Mouse (Mus musculus): ENCODE results near the gene Nrde2.

Nrde2 gene

DNA sequence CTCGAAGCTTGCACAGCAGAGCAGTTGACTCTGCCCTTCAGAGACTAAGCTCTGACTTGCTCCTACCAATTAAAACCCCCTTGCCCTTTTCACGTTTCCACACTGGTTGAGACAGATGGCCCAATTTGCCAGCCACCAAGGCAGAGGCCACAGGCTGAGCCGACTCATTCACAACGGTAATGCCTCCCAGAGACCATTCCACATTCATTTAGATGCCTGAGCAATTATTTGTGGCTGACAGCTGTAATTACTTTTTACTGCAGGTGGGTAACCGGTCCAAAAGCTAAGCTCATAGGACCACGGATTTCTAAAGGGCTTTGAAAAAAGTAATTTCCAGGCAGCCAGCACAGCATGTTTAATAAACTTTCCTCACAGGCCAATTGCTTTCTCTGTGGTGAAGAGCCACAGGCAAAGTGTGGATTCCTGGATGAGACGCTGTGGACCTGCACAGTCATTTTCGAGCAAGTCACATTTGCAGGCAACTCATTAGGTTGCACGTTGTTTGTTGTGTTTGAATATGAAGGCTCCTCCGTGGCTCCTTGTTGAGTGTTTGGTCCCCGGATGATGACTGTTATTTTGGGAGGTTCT is 17.1 kb upstream of the Nrde2 start:
- no peak for DNase-seq

DNA sequence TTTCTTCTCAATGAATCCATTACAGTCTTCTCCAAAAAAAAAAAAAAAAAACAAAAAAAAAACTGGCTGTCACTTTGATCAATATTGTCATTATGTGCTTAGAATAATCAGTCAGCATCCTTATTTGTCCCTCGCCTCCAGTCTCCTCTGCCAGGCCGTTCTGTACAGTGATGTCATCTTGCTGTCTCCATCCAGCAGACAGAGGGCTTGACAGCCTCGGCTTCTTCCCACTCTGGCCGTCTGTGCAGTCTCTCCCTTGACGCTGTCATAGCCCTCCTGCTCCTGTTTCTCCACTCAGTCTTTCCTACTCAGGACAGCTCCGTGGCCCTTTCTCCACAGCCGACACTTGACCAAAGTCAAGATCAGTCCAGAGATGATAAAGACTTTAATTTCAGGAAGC is 13.0 kb upstream of the Nrde2 start:
- DNase-seq, result no peak

DNA sequence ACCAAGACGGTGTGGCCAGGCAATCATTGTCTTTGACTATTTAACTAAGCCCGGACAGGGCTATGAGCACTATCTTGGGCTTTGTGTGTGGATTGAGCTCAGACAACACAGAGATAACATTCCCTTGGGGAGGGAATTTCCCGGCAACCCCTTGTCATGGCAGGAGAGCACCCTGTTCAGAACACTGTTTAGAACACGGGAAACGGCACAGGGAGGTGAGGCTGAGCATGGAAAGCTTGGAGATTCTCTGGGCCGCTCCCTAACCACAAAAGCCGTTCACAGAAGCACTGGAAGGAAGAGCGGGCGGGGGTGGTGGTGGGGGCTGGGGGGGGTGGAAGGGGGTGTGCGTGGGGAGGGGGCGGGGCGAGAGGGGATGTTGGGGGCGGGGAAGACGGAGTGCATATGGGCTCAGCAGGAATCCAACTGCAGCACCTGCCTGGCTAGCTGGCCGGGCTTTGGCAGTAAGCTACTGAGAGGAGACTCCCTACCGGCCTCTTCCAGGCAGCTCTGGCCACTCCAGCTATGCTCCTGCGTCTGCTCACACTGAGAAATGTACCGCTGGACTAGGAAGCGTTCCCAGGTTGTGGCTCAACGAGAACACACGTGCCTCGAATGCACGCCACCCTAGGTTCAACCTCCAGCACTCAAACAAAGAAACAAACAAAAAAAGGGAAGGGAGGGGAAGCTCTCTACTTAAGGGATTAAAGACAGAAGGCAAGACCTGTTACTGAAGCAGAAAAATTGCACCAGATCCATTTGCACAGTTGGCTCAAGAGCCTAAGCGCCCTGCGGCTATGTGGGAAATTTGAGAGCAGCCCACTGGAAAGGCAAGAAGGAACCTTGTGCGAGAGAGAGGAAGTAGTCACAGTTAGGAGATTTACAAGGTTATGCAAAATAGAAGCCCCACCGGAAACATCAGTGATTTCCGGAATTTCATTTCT is 8.7 kb upstream of the Nrde2 start:
- DNase-seq, result peak; percentile 26

DNA sequence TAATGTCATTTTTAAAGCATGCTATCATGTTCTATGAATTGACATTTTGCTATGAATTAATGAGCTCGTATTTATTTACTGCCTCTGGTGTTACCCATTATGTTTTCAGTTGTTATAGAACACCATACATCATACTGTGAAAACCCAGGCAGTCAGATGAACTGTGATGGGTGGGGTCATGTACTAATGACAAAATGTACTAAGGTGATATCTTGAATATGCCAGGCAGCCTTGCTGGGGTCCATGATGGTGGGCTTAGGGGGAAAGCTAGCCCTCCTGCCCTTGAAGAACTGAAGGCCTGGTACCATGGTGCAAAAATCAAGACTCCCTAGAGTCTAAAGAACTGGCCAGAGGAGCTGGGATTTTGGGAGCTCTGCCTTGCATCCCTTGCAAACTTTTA is 8.0 kb upstream of the Nrde2 start:
- DNase-seq, result no peak

DNA sequence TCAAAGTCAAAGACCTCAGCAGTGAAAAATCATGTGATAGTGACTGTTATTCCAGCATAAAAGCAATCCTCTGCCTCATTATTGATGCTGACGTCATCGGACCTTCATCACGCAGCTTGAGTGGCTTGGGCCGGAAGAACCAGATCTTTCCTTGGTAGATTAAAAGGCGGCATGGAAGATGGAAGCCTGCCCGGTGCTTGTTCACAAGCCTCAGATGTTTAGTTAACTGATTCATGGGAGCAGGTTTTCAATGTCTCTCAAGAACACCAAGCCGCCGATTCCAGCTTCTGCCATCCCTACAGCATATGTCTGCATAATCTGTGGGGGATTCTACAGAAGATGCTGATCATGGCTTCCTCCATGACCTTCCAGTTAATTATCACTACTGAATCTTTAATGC is 7.5 kb upstream of the Nrde2 start:
- no peak for DNase-seq

DNA sequence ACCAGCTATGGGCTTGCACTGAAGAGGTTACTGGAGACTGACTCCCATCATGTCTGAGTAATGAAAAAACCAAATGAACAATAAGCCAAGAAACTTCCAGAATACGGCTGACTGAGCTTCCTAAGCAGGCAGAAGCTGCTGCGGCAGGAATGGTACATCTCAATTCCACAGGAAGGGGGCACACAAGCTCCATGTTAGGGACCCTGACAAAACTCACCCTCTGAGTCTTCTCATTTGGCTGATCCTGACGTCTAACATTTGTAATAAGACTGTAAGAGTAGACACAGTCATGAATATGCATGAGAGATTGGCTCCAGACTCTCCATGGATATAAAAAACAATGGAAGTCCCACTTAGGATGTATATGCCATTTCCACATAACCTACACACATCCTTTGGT is 6.7 kb upstream of the Nrde2 start:
- DNase-seq, result peak; percentile 56

DNA sequence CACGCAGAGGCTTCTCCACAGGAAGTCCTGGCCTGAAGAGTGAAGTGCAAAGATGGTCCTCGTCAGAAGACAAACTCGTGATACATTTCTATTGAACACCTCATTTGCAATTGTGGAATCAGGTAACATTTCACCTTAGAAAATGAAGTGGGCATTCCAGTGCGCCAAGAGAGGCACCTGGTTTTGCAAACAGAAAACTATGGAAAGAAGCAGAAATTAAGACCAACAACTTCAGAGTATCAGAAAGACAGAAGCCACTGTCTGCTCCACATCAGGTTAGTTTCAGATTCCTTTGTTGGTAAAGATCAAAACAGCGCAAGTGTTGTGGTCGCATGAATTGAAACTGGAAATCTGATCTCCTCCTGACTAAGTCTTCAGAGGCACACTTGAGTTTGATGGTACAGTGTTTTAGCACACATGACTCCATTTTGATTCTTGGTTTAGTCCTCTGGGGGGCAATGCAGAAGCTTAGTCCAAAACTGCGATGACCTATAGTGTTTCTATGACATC is 5.6 kb upstream of the Nrde2 start:
- DNase-seq, result no peak

DNA sequence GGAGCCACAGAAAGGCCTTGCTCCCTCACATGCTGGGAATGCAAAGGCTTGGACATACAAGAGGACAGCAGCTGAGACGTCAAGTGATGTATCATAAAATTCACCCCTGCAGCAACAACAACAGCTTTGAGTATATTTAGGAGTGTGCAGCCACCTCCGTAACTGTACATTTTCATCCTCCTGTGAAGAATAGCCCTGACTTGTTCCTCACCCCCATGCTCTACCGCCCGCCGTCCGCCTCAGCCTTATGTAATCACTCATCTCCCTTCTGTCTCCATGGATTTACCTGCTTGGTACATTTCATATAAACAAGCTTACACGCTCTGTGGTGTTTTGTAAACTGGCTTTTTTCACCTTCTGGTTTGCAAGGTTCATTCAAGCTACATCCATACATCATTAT is 7.0 kb downstream of the Nrde2 start:
- DNase-seq, result no peak

DNA sequence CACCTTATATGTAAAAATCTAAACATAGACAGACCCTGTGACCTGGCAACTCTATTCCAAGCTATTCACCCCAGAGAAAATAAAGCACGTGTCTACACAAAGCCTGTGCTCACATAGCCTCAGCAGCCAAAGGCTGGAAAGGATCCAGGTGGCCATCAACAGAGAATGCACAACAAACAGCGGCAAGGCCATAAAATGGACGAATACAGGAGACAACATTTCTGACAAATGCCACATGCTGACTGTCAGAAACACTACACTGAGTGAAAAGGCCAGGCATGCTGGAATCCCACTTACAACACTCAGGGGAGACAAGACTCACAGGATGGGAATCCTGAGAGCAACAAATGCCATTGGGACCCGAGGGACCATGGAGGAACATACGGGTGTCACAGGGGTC is 15.2 kb downstream of the Nrde2 start:
- DNase-seq, result peak; percentile 48

DNA sequence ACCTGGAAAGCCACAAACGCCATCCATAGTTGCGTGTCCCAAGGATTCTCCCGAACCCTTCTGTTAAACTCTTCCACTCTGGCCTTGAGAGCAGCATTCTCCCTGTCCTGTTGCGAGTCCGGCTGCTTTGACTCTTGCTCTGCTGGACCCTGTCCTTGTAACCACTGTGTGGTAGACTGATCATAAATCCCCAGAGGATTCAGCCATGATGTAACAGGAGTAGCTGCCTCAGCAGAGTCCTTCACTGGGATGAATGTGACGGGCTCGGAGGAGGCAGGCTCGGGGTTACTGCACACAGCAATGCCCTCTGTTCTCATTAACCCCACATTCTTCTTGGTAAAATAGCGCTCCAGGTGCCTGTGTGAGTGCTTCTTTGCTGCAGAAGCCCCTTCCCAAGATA is 15.7 kb downstream of the Nrde2 start:
- no peak for DNase-seq

DNA sequence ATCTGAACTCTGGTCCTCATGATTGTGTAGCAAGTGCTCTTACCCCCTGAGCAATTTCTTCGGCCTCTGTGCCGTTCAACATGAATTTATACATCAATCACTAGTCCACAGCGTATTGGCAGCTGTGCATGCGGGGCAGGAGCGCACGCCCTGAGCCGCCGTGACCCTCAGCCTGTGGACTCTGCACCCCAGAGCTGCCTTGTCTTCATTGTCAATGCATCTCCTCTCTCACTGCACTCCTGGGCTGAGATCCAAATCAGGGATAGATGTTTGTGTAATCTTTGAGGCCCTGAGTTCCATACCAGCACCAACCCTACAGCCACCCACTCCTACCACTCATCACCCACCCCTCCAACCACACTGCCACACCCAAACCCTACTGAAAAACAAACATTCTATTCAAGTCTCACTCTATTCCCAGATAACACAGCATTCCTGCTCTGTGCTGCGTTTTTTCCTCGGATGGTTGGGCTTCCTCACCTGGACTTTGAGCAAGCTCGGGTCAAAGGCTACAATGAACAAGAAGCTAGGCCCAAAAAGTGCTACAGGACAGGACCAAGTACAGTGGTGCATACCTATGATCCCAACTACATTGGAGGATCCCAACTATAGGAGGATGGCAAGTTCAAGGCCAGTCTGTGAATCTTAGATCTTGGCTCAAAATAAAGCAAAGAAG is 16.5 kb downstream of the Nrde2 start:
- no peak for DNase-seq

DNA sequence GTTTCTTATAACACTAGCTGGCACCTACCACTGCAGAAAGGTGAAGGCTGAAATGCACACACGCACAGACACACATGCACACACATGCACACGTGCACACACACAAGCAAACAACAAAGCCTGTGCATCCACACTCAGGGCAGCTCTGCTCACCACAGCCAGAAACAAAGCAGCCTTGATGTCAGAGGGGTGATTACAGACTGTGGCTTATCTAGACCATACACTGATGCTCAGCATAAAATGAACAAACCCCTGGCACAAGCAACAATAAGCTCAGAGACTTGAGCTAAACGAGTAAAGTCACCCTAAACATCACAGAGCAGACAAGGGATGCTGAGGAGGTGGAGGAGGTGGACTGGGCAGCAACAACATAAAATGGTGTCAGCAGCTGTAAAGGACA is 24.3 kb downstream of the Nrde2 start:
- no peak for DNase-seq

DNA sequence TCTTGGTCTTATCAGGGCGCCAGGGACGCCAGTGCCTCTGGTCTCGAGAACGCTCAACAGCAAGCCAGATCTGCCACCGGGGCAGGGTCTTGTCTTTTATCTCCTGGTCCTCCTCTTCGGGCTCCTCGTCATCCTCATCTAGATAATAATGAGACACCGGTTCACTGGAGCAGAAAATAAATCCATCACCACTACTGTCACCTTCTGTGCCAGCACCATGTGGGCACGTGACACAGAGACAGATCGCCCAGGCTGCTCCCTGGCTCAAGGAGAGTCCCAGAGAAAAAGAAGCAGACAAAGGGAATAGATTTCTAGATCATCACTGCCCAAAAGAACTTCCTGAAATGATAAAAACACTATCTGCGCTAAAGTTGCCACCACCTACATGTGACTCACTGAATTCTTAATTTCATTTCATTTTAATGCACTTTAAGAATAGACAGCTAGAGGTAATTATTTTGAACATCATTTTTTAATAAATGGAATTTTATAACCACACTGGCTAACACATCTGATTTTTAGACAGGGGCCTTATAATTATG is 25.0 kb downstream of the Nrde2 start:
- no peak for DNase-seq

DNA sequence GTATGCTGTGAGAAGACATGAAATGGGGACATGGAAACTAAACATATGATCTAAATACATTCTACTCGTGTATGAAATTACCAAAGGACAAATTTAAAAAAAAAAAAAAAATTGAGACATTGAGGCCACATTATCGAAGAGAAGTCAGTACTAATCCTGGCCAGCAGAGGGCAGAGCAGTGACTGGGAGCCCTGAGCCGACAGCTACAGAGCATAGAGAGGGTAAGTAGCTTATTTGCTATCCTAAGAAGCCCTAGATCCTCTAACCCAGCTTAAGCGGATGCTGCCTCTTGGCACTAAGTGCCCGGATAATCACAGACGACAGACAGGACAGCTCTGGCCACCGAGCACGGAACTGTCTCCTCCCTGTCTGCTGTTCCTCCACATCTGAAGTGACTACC is 27.8 kb downstream of the Nrde2 start:
- peak; percentile 83 for DNase-seq

DNA sequence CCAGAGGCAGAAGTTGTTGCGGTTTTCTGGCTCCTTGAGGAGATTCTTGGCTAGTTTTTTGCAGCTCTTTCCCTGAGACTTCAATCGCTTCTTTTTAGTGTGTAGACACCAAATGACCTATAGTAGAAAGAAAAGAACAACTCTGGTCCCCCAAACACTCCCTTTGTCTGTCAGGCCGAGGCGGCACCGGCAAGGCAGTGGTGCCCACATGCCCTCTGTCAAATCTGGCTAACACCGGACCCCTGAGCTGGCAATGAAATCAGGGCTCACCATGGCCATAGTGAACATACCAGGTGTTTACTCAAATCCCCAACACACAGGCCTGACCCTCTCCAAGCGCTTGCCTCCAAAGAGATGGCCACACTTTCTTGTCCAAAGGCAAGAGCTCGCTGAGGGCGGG is 28.3 kb downstream of the Nrde2 start:
- DNase-seq, result no peak

DNA sequence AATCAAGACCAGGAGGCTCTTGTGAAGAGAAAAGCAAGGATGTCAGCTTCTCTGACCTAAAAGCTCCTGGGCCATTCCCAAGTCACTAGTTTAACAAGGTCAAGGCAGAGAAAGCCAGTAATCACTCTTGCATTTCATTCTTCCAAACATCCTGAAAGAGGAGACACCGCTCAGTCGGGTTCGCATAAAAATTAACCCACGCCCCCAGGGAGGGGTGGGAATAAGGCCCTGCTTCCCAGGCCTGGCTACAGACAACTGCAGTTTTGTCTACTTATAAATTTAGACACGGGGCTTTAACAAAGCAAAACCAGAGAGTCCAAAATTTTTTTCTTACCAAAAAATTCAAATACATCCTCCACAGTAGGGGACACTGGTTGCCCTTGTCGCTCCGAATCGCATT is 30.5 kb downstream of the Nrde2 start:
- DNase-seq, result no peak

DNA sequence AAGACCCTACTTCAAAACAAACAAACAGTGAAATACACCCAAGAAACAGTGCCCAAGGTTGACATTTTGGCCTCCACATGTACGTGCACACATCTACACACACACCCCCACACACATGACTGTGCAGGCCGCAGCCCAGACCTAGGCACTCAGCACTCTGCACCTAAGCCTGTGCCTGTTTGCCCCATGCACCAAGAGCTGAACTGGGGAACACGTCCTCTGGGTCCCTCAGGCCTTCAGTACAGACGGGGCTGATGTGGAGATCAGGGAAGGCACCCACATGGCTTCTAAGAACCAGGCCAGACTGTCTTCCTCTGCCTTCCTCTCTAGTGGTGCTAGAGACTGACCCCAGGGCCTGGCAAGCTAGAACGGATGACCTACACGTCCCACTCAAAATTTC is 30.9 kb downstream of the Nrde2 start:
- DNase-seq, result no peak

DNA sequence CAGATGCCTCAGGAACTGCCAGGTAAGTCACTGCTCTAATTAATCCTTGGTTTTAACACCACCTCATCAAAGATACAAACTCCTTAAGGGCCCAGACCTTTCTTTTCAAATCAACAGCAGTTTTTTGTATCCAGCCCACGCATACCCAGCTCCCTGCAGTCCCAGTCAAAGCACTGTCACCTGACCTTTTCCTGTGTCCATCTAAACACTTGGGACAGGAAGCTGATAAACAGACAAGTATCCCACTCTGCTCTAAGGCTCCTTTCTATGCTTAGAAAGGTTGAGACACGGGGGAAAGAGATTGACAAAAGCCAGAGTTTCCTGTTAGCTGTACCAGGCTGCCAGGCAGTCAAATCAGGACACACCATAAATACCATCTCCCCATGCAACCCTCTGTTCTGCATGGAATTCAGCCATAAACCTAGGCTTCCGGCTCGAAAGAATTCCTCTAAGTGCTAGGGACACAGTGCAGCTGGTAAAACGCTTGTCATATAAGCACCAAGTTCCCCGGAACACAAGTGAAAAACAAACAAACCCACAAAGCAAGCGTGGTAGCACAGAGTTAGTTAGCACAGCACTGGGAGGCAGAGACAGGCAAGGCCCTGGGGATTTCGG is 31.5 kb downstream of the Nrde2 start:
- DNase-seq, result peak; percentile 79

DNA sequence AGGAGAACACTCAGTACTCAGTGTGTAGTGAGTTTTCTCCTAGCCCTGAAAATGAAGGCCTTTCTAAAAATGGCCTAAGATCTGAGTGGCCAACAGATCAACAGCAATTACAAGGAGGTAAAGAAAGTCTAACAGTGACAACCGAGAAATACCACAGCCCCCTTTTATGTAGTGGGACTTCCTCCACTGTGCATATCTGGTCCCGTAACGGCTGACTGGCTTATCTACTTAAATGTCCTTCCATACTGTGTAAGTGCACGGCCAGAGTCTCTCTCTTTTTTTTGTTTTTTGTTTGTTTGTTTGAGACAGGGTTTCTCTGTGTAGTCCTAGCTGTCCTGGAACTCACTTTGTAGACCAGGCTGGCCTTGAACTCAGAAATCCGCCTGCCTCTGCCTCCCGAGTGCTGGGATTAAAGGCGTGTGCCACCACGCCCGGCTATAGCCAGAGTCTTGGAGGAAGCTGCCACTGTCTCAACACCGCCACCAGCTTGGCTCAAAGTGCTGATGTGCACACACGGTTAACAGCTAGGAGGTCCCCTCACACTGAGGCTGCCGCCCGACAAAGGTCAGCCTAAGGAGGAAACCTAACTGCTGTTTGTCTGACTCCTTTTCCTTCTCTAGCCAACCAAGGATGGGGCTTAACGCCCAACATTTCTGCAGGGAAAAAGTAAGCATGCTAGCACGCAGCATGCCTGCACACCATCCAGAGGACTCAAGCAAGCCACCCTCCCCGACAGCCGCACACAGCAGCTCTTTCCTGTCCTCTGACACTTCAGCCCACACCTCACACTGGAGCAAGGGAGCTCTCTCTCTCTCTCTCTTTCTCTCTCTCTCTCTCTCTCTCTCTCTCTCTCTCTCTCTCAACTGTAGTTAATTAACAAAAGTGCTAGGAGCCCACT is 32.2 kb downstream of the Nrde2 start:
- DNase-seq, result peak; percentile 67

DNA sequence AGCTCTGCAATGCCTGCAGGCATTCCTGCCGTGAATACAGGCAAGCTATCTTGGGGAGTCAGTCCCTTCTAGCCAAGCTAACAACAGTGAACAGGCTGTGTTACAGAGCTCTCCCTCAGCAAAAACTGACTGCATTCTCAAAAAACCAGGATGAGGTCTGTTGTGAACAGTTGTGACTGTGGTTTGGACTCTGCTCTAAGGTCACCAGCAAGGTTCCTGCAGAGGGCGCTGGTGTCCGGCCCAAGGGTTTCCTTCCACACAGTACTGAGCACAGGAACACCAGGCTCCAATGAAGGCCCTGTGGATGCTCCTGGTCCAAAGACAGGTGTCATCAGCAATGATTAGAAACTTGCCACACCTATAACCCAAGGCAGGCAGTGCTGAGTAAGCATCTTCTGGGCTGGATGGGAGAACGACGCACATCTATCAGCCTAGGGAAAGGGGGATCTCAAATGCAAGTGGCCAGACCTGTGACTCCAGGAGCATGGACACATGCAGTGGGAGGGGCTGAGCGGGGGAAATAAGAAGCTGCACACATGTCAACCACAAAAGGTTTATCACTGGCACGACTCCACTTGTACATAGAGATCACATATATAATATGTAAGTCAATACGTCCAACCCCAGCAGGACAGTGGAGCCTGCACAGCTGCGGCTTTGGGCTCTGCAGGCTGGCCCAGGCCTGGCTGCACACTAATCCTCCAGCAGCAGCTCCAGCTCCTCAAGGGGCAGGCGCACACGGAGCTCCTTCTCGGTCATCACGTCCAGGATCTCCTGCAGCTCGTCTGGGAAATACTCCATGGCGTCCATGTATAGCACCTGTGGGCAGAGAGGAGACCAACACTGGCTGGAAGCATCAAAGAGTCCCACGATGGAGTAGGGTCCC is 34.3 kb downstream of the Nrde2 start:
- DNase-seq, result no peak

DNA sequence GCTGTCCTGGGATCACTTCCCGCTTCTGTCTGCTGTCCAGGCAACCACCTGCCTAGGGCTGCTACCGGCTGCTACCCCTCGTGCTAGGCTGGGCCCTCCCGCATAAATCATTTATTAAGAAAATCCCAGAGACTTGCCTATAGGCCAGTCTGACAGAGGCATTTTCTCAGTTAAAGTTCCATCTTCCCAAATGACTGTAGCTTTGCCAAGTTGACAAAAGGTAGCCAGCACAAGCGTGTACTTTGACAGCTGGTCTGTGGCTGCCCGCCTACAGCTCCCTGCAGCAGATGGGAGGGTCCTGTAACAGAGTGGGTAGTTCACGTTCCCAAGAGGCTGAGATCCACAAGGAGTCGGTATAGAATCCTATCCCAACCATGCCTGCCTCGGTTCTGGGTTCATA is 36.0 kb downstream of the Nrde2 start:
- DNase-seq, result no peak

Data from lung, postnatal 14 days (tissue).